Mouse (Mus musculus) heart, adult 2 months (tissue): ENCODE results near the gene P4ha2. TPM values are rescaled to one million over a fixed set of nuclear protein-coding genes. Genes with fewer than 3 reads are reported as not detected.

Source experiments
- DNase-seq, 2 experiments: peaks; one replicate each; pipeline ENCODE4 v3.0.0; 2021
- H3K27ac ChIP-seq: fragments of 200-600 bp; 2 replicates; pipeline ENCODE4 v1.8.1; 2022
- H3K27me3 ChIP-seq: fragments of 200-500 bp; 2 replicates; pipeline ENCODE4 v1.6.1; 2012; ENCODE audit warnings: mild to moderate bottlenecking, low read length, inconsistent platforms, mixed read lengths; ENCODE audit not compliant: control insufficient read depth, insufficient read depth
- H3K36me3 ChIP-seq: fragments of 200-500 bp; 2 replicates; pipeline ENCODE4 v1.6.1; 2012; ENCODE audit warnings: low read length, inconsistent platforms; ENCODE audit not compliant: control insufficient read depth, insufficient read depth
- H3K4me1 ChIP-seq: fragments of 200-500 bp; 2 replicates; pipeline ENCODE4 v1.6.1; 2011; ENCODE audit warnings: low read length; ENCODE audit not compliant: control insufficient read depth, insufficient read depth
- H3K4me3 ChIP-seq: fragments of 200-600 bp; 2 replicates; pipeline ENCODE4 v1.8.1; 2022
- H3K79me2 ChIP-seq: fragments of 200-500 bp; replicated peaks from 2 replicates; pipeline ENCODE4 v1.6.1; 2012; ENCODE audit warnings: mild to moderate bottlenecking, inconsistent platforms, low read length, moderate library complexity, mixed read lengths; ENCODE audit not compliant: control insufficient read depth, insufficient read depth
- H3K9ac ChIP-seq: fragments of 200-500 bp; 2 replicates; pipeline ENCODE4 v1.6.1; 2012; ENCODE audit warnings: low read depth, mild to moderate bottlenecking, control low read depth, inconsistent platforms, low read length, mixed read lengths
- CTCF ChIP-seq: fragments of 200-600 bp; IDR thresholded peaks from 2 replicates; pipeline ENCODE4 v1.8.1; 2022; ENCODE audit warnings: antibody characterized with exemption, mild to moderate bottlenecking, moderate library complexity
- EP300 ChIP-seq: fragments of 200-500 bp; IDR thresholded peaks from 2 replicates; pipeline ENCODE4 v1.6.1; 2011; ENCODE audit warnings: low read depth, low read length, control low read depth; ENCODE audit not compliant: insufficient read depth
- POLR2A ChIP-seq: fragments of 200-500 bp; IDR thresholded peaks from 2 replicates; pipeline ENCODE4 v1.6.1; 2011; ENCODE audit warnings: mild to moderate bottlenecking, low read depth, low read length, control low read depth; ENCODE audit not compliant: insufficient read depth
- WGBS: fragments of 180-500 bp; shearing (Covaris S2); methylation state at CpG from one replicate; pipeline ENCODE4 v1.1.7; 2018; 5-methylcytosine and 5-hydroxymethylcytosine counted together
- intact Hi-C: fragments of 180-260 bp; cut with DNase I; formaldehyde crosslinking; loops from one replicate; pipeline ENCODE4 v1.15.1; 2025
- polyA plus RNA-seq: library from polyadenylated mRNA; depleted of rRNA; stranded (reverse); fragments of >200 nt; gene quantifications from 2 replicates; pipeline ENCODE4 v1.2.3, GENCODE M21; 2012
- total RNA-seq, 2 experiments: library from RNA; stranded (reverse); gene quantifications; 2 replicates each; pipeline ENCODE4 v1.2.3; 2021

Gene P4ha2
- total and polyA plus RNA-seq, 3 experiments = 37.4 to 63.6 (median 59.9) TPM

DNA sequence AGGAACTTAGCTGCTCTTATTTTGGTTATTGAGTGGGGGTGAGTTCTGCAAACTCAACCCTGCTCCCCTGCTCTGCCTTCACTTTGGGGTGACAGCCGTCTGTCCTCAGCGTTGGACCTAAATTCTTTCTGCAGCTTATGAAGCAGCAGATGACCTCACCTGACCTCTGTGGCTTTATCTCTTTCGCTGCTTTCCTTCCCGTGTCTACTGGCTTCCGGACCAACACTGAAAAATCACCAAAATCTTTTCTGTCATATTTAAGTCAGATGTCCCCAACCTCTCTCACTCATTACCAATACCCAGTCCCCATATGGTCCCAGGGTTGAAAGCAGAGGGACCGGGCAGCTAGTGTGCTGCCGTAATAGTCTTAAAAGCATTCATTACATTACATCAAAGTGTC is 7.7 kb upstream of the P4ha2 start:
- Histone ChIP-seq H3K4me1 (peaks cover 1% of the 10 kb centered on the region; the same call in 1 of the 2 replicates), H3K27ac (no peak overlapping the region), H3K4me3 (no peak overlapping the region), H3K36me3 (no peaks in the 10 kb centered on the region), H3K27me3 (no peaks in the 10 kb centered on the region), H3K9ac (no peak overlapping the region), H3K79me2 (no peaks in the 10 kb centered on the region)
- TF ChIP-seq POLR2A = no peak
- no peak for TF ChIP-seq EP300
- TF ChIP-seq CTCF = no peak
- intact Hi-C loops = loop anchor here (2.0 to 10.0 kb wide), 2 partner anchors 21 to 433 kb away; partner anchors contain the start of gene Rapgef6
- no peak for DNase-seq
- 38% methylated on average over 7 of the region's 7 CpGs for WGBS

DNA sequence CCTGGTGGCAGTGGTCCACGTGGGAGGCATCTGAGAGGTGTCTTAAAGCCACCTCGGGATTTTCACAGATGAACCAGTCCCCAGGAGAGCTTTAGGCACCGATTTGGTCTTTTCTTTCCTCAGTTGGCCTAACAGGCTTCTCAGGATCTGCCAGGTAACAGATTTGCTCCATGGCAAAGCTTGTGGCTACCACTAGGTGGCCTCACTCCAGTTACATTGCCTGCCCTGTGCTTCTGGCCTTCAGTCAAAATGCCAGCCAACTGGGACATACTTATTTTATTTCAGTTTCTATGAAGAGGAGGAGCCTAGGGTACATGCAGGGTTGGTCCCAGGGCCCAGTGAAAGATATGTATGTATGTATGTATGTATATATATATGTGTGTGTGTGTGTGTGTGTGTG is 6.9 kb upstream of the P4ha2 start:
- DNase-seq = peak; percentile 56 to 60
- WGBS = 6% methylated on average over 3 of the region's 3 CpGs
- Histone ChIP-seq H3K79me2 (no peaks in the 10 kb centered on the region), H3K4me1 (peaks cover 1% of the 10 kb centered on the region; the same call in 1 of the 2 replicates), H3K27me3 (no peaks in the 10 kb centered on the region), H3K36me3 (no peaks in the 10 kb centered on the region), H3K27ac (no peak overlapping the region), H3K4me3 (no peak overlapping the region), H3K9ac (no peak overlapping the region)
- intact Hi-C loops = loop anchor here (1.0 to 10.0 kb wide), 3 partner anchors 20 to 432 kb away; partner anchors contain the start of gene Rapgef6
- TF ChIP-seq CTCF (peak; percentile 91), POLR2A (no peak), EP300 (peak; percentile 71; the same call in 1 of the 2 replicates)

DNA sequence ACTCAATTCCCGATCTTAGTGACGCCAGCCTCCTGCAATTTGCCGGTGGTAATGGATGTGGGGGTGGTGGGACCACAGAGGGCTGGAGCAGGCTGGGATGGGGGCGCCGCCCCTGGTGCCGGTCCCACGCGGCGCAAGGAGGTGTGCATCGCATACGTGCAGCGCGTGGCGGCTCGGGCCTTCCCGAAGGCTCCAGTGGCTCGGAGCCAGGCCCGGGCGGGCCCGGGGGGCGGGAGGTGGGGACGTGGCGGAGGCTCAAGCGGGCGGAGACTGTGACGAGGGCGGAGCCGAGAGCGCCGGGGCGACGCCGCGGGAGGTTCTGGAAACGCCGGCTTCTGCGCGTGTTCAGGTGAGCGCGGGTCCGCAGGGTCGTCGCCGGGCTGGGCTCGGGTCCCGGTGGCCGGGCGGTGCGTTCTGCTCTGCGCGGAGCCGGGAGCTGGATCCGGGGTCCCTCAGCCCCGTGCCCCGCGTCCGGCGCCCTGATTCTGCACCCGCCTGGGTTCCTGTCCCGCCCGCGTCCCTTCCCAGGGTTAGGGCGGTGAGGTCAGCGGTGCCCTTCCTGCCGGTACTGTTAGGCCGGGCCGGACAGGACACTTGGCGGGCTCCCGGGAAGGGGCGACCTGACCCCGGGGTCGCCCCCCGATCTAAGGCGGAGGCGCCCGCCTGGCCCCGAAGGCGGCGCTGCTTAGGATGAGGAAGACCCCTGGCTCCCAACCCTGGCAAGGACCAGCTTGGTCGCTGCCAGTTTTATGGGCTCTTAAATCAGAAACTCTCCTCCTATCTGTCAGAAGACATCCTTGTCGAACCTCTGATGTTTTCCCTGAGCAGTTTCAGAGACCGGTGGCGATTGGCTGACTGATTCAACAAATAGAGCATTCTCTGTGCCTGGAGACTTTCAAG is 1.0 kb downstream of the P4ha2 start:
- Histone ChIP-seq H3K27ac (peak overlapping the region; percentile 90), H3K27me3 (no peaks in the 10 kb centered on the region), H3K4me3 (peak overlapping the region; percentile 75), H3K9ac (peak overlapping the region; percentile 92), H3K36me3 (no peaks in the 10 kb centered on the region), H3K4me1 (peaks cover 17% of the 10 kb centered on the region), H3K79me2 (no peaks in the 10 kb centered on the region)
- peak; percentile 5; the same call in 1 of the 2 replicates for TF ChIP-seq CTCF
- peak; percentile 45; the same call in 1 of the 2 replicates for TF ChIP-seq POLR2A
- TF ChIP-seq EP300 = 0 out of 2 replicates have a peak, but pooled peaks have one; percentile 18
- intact Hi-C loops = loop anchor here (1.0 kb wide), 1 partner anchor 12 kb away; no protein-coding TSS in a partner anchor
- peak; percentile 87 to 90 for DNase-seq
- WGBS = 1% methylated on average over 83 of the region's 83 CpGs

DNA sequence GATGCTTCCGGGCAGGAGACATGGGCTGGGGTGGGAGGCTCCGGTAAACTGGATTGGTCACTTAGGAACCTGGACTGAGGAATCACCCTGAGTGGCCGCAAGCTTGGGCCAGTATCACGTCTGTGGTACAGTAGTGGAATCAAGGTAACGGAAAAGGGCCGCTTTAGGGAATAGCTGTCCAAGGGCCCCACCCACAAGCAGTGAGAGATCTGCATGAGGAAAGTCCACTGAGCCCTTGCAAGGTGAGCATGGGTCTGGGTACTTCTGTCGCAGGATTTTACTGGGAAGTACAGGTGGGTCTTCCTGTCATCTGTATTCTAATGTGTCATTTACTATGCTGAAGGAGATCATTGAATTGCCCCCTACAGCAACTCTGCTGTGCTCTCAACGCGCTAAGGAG is 1.8 kb downstream of the P4ha2 start:
- H3K4me3 ChIP-seq = peak overlapping the region; percentile 75
- peak in 1 of 2 experiments; percentile 44 for DNase-seq
- H3K79me2 ChIP-seq = no peaks in the 10 kb centered on the region
- TF ChIP-seq POLR2A = no peak
- no peak for TF ChIP-seq CTCF
- no peak for TF ChIP-seq EP300
- no peaks in the 10 kb centered on the region for H3K27me3 ChIP-seq
- WGBS = 79% methylated on average over 9 of the region's 9 CpGs
- H3K4me1 ChIP-seq = peaks cover 23% of the 10 kb centered on the region
- intact Hi-C loops = no loop called here
- peak overlapping the region; percentile 90 for H3K27ac ChIP-seq
- H3K9ac ChIP-seq = peak overlapping the region; percentile 92
- peaks cover 5% of the 10 kb centered on the region; the same call in 1 of the 2 replicates for H3K36me3 ChIP-seq

DNA sequence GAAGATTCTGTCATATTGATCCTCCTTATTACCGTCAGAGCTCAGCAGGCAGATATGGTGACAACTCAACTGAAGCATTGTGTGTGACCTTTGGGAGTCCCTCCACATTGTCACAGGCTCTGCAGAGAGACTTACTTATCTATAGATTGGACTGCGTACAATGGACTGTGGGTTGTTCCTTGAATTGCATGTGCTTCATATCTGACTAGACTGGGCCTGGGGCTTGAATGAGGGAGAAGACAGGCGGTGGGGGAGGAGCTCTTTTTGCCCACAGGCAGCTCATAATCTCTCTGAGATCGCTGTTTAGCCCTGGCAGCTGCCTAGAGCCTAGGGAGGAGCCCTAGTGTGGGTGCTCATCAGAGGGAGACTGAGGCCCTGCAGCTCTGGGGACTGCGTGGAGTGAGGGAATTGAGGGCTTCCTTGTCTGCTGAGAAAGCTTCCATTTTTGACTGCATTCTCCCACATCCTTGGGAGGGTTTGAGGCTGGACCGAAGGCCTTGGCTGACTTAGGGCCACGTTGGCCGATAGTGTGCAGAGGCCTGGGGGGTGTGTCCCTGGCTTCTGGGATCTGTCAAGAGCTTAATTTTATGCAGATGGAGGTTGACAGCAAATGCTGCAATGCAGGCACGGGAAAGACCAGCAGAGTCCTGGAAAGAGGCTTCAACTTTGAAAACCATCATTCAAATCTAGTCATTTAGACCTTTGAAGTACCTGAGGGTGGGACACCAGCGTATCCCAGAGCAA is 3.0 kb downstream of the P4ha2 start:
- intact Hi-C loops = no loop called here
- Histone ChIP-seq H3K9ac (no peak overlapping the region), H3K79me2 (no peaks in the 10 kb centered on the region), H3K27ac (peak overlapping the region; percentile 5; the same call in 1 of the 2 replicates), H3K4me1 (peaks cover 28% of the 10 kb centered on the region), H3K27me3 (no peaks in the 10 kb centered on the region), H3K36me3 (peaks cover 5% of the 10 kb centered on the region; the same call in 1 of the 2 replicates), H3K4me3 (no peak overlapping the region)
- peak; percentile 58 to 59 for DNase-seq
- TF ChIP-seq CTCF = no peak
- no peak for TF ChIP-seq POLR2A
- TF ChIP-seq EP300 = no peak
- whole genome bisulfite sequencing = 62% methylated on average over 10 of the region's 10 CpGs

DNA sequence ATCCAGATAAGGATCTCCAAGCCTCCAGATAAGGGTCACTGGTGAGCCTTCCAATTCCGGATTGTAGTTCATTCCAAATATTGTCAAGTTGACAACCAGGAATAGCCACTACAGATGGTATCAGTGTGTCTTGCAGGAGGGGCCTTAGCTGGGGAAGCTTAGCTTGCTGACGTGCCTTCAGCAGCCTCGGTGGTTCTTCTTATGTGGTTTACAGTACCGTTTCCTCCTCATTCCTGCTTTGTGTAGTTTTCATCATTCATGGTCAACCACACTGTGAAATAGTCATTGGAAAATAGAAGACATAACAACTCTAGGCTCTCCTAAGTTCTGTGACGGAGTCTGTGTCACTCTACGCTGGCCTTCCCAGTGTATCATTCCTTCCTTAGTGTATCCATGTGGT is 5.1 kb downstream of the P4ha2 start:
- no peaks in the 10 kb centered on the region for H3K27me3 ChIP-seq
- 92% methylated on average over 6 of the region's 6 CpGs for WGBS
- no peak overlapping the region for H3K9ac ChIP-seq
- TF ChIP-seq CTCF = no peak
- no peak for TF ChIP-seq POLR2A
- TF ChIP-seq EP300 = no peak
- DNase-seq = no peak
- peaks cover 39% of the 10 kb centered on the region for H3K4me1 ChIP-seq
- no peaks in the 10 kb centered on the region for H3K79me2 ChIP-seq
- no peak overlapping the region for H3K4me3 ChIP-seq
- H3K36me3 ChIP-seq = peaks cover 5% of the 10 kb centered on the region; the same call in 1 of the 2 replicates
- H3K27ac ChIP-seq = no peak overlapping the region
- intact Hi-C loops = no loop called here
